Mouse (Mus musculus) R1 (cell line): ENCODE data around the gene Vps18.

ENCODE experiments used
- DNase-seq: peaks from one replicate; pipeline ENCODE4 v3.0.0-alpha.2; 2018; ENCODE audit warnings: low read depth, low spot score

The Vps18 gene

GRCm38 (mm10) chr2:119344537-119345138 is 56.1 kb downstream of the Vps18 start:
- DNase-seq = no peak
